Mouse (Mus musculus) hindbrain, embryonic 16.5 days (tissue): ENCODE data around the gene Zfp14. TPM values are rescaled to one million over a fixed set of nuclear protein-coding genes. Genes with fewer than 3 reads are reported as not detected.

Source experiments
- ATAC-seq: fragments of 200-750 bp; cut with Nextera tagmentation; 2 replicates; pipeline ENCODE4 v1.8.0; 2017; ENCODE audit warnings: moderate TSS enrichment, moderate library complexity
- H3K27ac ChIP-seq: fragments of 300-500 bp; sonication (generic); 2 replicates; pipeline ENCODE4 v1.5.1; 2014; ENCODE audit warnings: low read depth, mild to moderate bottlenecking, control low read depth, low read length, moderate library complexity
- H3K27me3 ChIP-seq: fragments of 300-500 bp; sonication (generic); replicated peaks from 2 replicates; pipeline ENCODE4 v1.6.1; 2014; ENCODE audit warnings: low read length; ENCODE audit not compliant: control insufficient read depth, insufficient read depth
- H3K36me3 ChIP-seq: fragments of 300-500 bp; sonication (generic); 2 replicates; pipeline ENCODE4 v1.6.1; 2014; ENCODE audit warnings: mild to moderate bottlenecking, low read length, moderate library complexity, mixed read lengths; ENCODE audit not compliant: control insufficient read depth, insufficient read depth
- H3K4me1 ChIP-seq: fragments of 300-500 bp; sonication (generic); 2 replicates; pipeline ENCODE4 v1.6.1; 2014; ENCODE audit warnings: low read depth, low read length; ENCODE audit not compliant: control insufficient read depth, insufficient read depth
- H3K4me2 ChIP-seq: fragments of 300-500 bp; sonication (generic); 2 replicates; pipeline ENCODE4 v1.6.1; 2014; ENCODE audit warnings: mild to moderate bottlenecking, low read length, control low read depth, moderate library complexity
- H3K4me3 ChIP-seq: fragments of 300-500 bp; sonication (generic); 2 replicates; pipeline ENCODE4 v1.5.1; 2014; ENCODE audit warnings: mild to moderate bottlenecking, low read length, control low read depth, moderate library complexity
- H3K9ac ChIP-seq: fragments of 300-500 bp; sonication (generic); 2 replicates; pipeline ENCODE4 v1.6.1; 2014; ENCODE audit warnings: low read depth, mild to moderate bottlenecking, control low read depth, low read length, moderate library complexity
- H3K9me3 ChIP-seq: fragments of 300-500 bp; sonication (generic); 2 replicates; pipeline ENCODE4 v1.6.1; 2014; ENCODE audit warnings: mild to moderate bottlenecking, low read length, moderate library complexity; ENCODE audit not compliant: control insufficient read depth
- WGBS: fragments of 180-500 bp; shearing (Covaris S2); extraction: QIAGEN DNeasy Blood & Tissue Kit; methylation state at CpG from one replicate; pipeline ENCODE4 v1.1.7; 2014; 5-methylcytosine and 5-hydroxymethylcytosine counted together
- polyA plus RNA-seq: library from polyadenylated mRNA; unstranded; fragments of >200 nt; fragmentation: Nextera tagmentation; extraction: Ambion mirVana; gene quantifications from 2 replicates; pipeline ENCODE4 v1.2.1, GENCODE M21; 2015

The Zfp14 gene
- 10.7 and 11.9 TPM in 2 replicates for polyA plus RNA-seq

- Histone ChIP-seq H3K4me3 (peak within 1 kb of the TSS; percentile 71), H3K9ac (peak within 1 kb of the TSS; percentile 86), H3K9me3 (no peaks in the 10 kb centered on the region), H3K4me2 (peak within 1 kb of the TSS; percentile 74), H3K4me1 (peaks cover 10% of the 10 kb centered on the region), H3K27me3 (no peaks in the 10 kb centered on the region), H3K27ac (peak within 1 kb of the TSS; percentile 83), H3K36me3 (peaks cover 3% of the 10 kb centered on the region; the same call in 1 of the 2 replicates)
- ATAC-seq = peak; percentile 99
- WGBS = under 1% methylated on average over 40 of the region's 40 CpGs
Observed at GRCm38 (mm10) chr7:30050882-30051548, at the start of gene Zfp14. Gene Zfp14, minus strand, starts transcription at chr7:30051380.

DNA sequence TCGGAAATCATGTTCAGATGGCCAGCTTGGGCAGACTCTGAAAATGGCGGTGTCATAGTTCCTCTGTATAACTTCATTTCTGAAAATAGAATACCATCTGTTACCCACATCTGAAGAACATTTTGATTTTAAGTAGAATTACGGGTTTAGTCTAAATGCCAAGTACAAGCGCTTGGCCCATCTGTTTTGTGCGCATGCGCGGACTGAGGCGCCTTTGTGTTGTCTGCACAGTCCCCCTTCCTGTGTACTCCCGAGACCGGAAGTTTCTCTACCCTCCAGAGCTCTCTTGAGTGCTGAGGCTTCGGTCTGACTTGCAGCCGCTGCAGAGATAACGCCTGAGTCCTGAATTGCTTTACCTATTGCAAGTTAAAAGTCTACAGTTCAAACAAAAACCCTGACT is 48.1 kb upstream of the Zfp14 start:
- ATAC-seq = no peak
- Histone ChIP-seq H3K27ac (no peak overlapping the region), H3K9me3 (peaks cover 2% of the 10 kb centered on the region; the same call in 1 of the 2 replicates), H3K4me2 (no peak overlapping the region), H3K9ac (no peak overlapping the region), H3K4me3 (no peak overlapping the region), H3K36me3 (peaks cover 38% of the 10 kb centered on the region), H3K4me1 (peaks cover 6% of the 10 kb centered on the region), H3K27me3 (no peaks in the 10 kb centered on the region)
- WGBS = 94% methylated on average over 13 of the region's 13 CpGs

GRCm38 (mm10) chr7:30095551-30096125 is 44.5 kb upstream of the Zfp14 start:
- H3K27me3 ChIP-seq = no peaks in the 10 kb centered on the region
- WGBS = 4% methylated on average over 5 of the region's 5 CpGs
- peak overlapping the region; percentile 59 for H3K9ac ChIP-seq
- no peaks in the 10 kb centered on the region for H3K9me3 ChIP-seq
- H3K4me2 ChIP-seq = peak overlapping the region; percentile 65
- peaks cover 13% of the 10 kb centered on the region for H3K4me1 ChIP-seq
- H3K4me3 ChIP-seq = peak overlapping the region; percentile 66
- no peak overlapping the region; the same call in 1 of the 2 replicates for H3K27ac ChIP-seq
- peaks cover 13% of the 10 kb centered on the region for H3K36me3 ChIP-seq
- ATAC-seq = no peak

- Histone ChIP-seq H3K4me2 (peak within 1 kb of the TSS; percentile 65), H3K9ac (peak within 1 kb of the TSS; percentile 79), H3K27ac (peak within 1 kb of the TSS; percentile 96), H3K4me1 (peaks cover 13% of the 10 kb centered on the region), H3K4me3 (peak within 1 kb of the TSS; percentile 66), H3K9me3 (no peaks in the 10 kb centered on the region), H3K27me3 (no peaks in the 10 kb centered on the region), H3K36me3 (peaks cover 8% of the 10 kb centered on the region)
- WGBS = under 1% methylated on average over 26 of the region's 26 CpGs
- peak; percentile 79 for ATAC-seq
Observed at GRCm38 (mm10) chr7:30094646-30095429, 43.7 kb upstream of the Zfp14 start, which contains the start of gene Zfp260. Gene Zfp260, plus strand, starts transcription at chr7:30094777.

- Histone ChIP-seq H3K36me3 (no peaks in the 10 kb centered on the region), H3K9ac (peak overlapping the region; percentile 79), H3K4me1 (peaks cover 19% of the 10 kb centered on the region), H3K27me3 (no peaks in the 10 kb centered on the region), H3K4me2 (peak overlapping the region; percentile 65), H3K9me3 (no peaks in the 10 kb centered on the region), H3K27ac (peak overlapping the region; percentile 96), H3K4me3 (peak overlapping the region; percentile 66)
- 80% methylated on average over 6 of the region's 6 CpGs for WGBS
- no peak for ATAC-seq
Observed at GRCm38 (mm10) chr7:30093918-30094415, 42.8 kb upstream of the Zfp14 start.

- H3K4me3 ChIP-seq = no peak overlapping the region
- no peaks in the 10 kb centered on the region for H3K9me3 ChIP-seq
- H3K4me2 ChIP-seq = no peak overlapping the region
- ATAC-seq = no peak
- 88% methylated on average over 9 of the region's 9 CpGs for WGBS
- no peak overlapping the region for H3K9ac ChIP-seq
- H3K4me1 ChIP-seq = peaks cover 30% of the 10 kb centered on the region
- H3K36me3 ChIP-seq = no peaks in the 10 kb centered on the region
- no peaks in the 10 kb centered on the region for H3K27me3 ChIP-seq
- H3K27ac ChIP-seq = no peak overlapping the region
Observed at GRCm38 (mm10) chr7:30092666-30093065, 41.5 kb upstream of the Zfp14 start.

GRCm38 (mm10) chr7:30090970-30091585 is 39.9 kb upstream of the Zfp14 start:
- H3K9ac ChIP-seq = peak overlapping the region; percentile 70
- no peaks in the 10 kb centered on the region for H3K9me3 ChIP-seq
- H3K4me1 ChIP-seq = peaks cover 30% of the 10 kb centered on the region
- peak overlapping the region; percentile 83 for H3K27ac ChIP-seq
- H3K4me3 ChIP-seq = peak overlapping the region; percentile 62
- WGBS = 10% methylated on average over 9 of the region's 9 CpGs
- H3K27me3 ChIP-seq = no peaks in the 10 kb centered on the region
- peaks cover 5% of the 10 kb centered on the region; the same call in 1 of the 2 replicates for H3K36me3 ChIP-seq
- no peak for ATAC-seq
- H3K4me2 ChIP-seq = peak overlapping the region; percentile 72

- peaks cover 12% of the 10 kb centered on the region for H3K36me3 ChIP-seq
- ATAC-seq = peak; percentile 93
- under 1% methylated on average over 40 of the region's 40 CpGs for WGBS
- H3K9me3 ChIP-seq = no peaks in the 10 kb centered on the region
- peak within 1 kb of the TSS; percentile 70 for H3K9ac ChIP-seq
- H3K4me2 ChIP-seq = peak within 1 kb of the TSS; percentile 72
- peak within 1 kb of the TSS; percentile 62 for H3K4me3 ChIP-seq
- H3K27me3 ChIP-seq = no peaks in the 10 kb centered on the region
- H3K4me1 ChIP-seq = peaks cover 28% of the 10 kb centered on the region
- peak within 1 kb of the TSS; percentile 83 for H3K27ac ChIP-seq
Observed at GRCm38 (mm10) chr7:30090092-30090969, 39.2 kb upstream of the Zfp14 start, which contains the start of the genes Gm26920 and Zfp566. Gene Gm26920, minus strand, starts transcription at chr7:30090410. Gene Zfp566, minus strand, starts transcription at chr7:30090527.
